Mouse (Mus musculus): ENCODE data around the gene Sept11. TPM values are rescaled to one million over a fixed set of nuclear protein-coding genes. Genes with fewer than 3 reads are reported as not detected.

The Sept11 gene
- total and polyA plus RNA-seq, 3 experiments: 72.3 to 138 (median 78.5) TPM

- H3K9me3 ChIP-seq (replicated peaks; ENCODE audit: low read length): no peaks in the 10 kb centered on the region
- TF ChIP-seq RAD21 (IDR thresholded peaks at IDR 0.05; ENCODE audit: low read depth, low read length): no peak
- no peak for TF ChIP-seq POLR2A (IDR thresholded peaks at IDR 0.05; ENCODE audit: low read depth, low read length)
- no peak for TF ChIP-seq TCF12 (IDR thresholded peaks at IDR 0.05; ENCODE audit: low read depth, low read length)
- no peak for TF ChIP-seq SMC3 (IDR thresholded peaks at IDR 0.05; ENCODE audit: low read depth, low read length)
- TF ChIP-seq MXI1 (IDR thresholded peaks at IDR 0.05; ENCODE audit: low read depth, low read length): no peak
- TF ChIP-seq HCFC1 (IDR thresholded peaks at IDR 0.05; ENCODE audit: low read depth, low read length): no peak
- TF ChIP-seq IRF4 (IDR thresholded peaks at IDR 0.05; ENCODE audit: low read depth, low read length): no peak
- TF ChIP-seq RCOR1 (conservative IDR thresholded peaks at IDR 0.05; ENCODE audit: low read depth, low read length): no peak
- TF ChIP-seq MYC (IDR thresholded peaks at IDR 0.05; ENCODE audit: low read depth, low read length): no peak
- TF ChIP-seq E2F4 (IDR thresholded peaks at IDR 0.05; ENCODE audit: insufficient replicate concordance, low read depth, low read length): no peak
- TF ChIP-seq MEF2A (IDR thresholded peaks at IDR 0.05; ENCODE audit: borderline replicate concordance, low read depth, low read length): no peak
- TF ChIP-seq ZC3H11A (IDR thresholded peaks at IDR 0.05; ENCODE audit: low read depth, low read length): no peak
- TF ChIP-seq NELFE (IDR thresholded peaks at IDR 0.05; ENCODE audit: low read depth, low read length): no peak
- TF ChIP-seq ZKSCAN1 (IDR thresholded peaks at IDR 0.05; ENCODE audit: borderline replicate concordance, low read depth, low read length): no peak
- no peak for TF ChIP-seq MAZ (IDR thresholded peaks at IDR 0.05; ENCODE audit: low read depth, low read length)
- no peak for TF ChIP-seq USF2 (conservative IDR thresholded peaks at IDR 0.05; ENCODE audit: low read depth, low read length)
- no peak for TF ChIP-seq SIN3A (IDR thresholded peaks at IDR 0.05; ENCODE audit: low read length)
- TF ChIP-seq CHD2 (IDR thresholded peaks at IDR 0.05; ENCODE audit: low read length): no peak
- TF ChIP-seq TBP (conservative IDR thresholded peaks at IDR 0.05; ENCODE audit: low read depth, low read length): no peak
- peaks cover 85% of the 10 kb centered on the region for H3K79me2 ChIP-seq (replicated peaks; ENCODE audit: control insufficient read depth, extremely low read depth, insufficient read depth, poor library complexity, severe bottlenecking)
- H3K36me3 ChIP-seq (replicated peaks in 1 of 2; ENCODE audit: control insufficient read depth in 1 of 2, insufficient read depth in 1 of 2, low read length in 1 of 2): peaks cover 0 to 54% of the 10 kb centered on the region in 2 experiments
- H3K27ac ChIP-seq (ENCODE audit: insufficient read depth, low read depth): no peak overlapping the region
- dilution Hi-C loops (cut with MboI; ENCODE audit: extremely low pct_ligation_motif_present, extremely low pct_unique_long_range_greater_than_20kb, low sequenced_read_pairs): no loop called here
- in situ Hi-C loops (cut with MboI; ENCODE audit: low pct_ligation_motif_present, low pct_unique_long_range_greater_than_20kb, low sequenced_read_pairs): no loop called here
- H3K4me2 ChIP-seq (ENCODE audit: insufficient read depth, low read depth, poor library complexity, severe bottlenecking): no peak overlapping the region
- no peak for DNase-seq (ENCODE audit: extremely low read depth)
- H3K4me3 ChIP-seq (replicated peaks in 1 of 3; ENCODE audit: low read depth in 2 of 3, low read length in 2 of 3, poor library complexity in 1 of 3): no peak overlapping the region
- peaks cover 31 to 100% of the 10 kb centered on the region in 2 experiments; a peak in 3 of 4 replicates for H3K4me1 ChIP-seq (ENCODE audit: control insufficient read depth in 1 of 2, insufficient read depth in 2 of 2)
- H3K9ac ChIP-seq (ENCODE audit: insufficient read depth, low read depth): no peak overlapping the region
- no peaks in the 10 kb centered on the region for H3K27me3 ChIP-seq (replicated peaks)
These were observed 35.5 kb downstream of the Sept11 start for GRCm38 (mm10) chr5:93128765-93129164.

DNA sequence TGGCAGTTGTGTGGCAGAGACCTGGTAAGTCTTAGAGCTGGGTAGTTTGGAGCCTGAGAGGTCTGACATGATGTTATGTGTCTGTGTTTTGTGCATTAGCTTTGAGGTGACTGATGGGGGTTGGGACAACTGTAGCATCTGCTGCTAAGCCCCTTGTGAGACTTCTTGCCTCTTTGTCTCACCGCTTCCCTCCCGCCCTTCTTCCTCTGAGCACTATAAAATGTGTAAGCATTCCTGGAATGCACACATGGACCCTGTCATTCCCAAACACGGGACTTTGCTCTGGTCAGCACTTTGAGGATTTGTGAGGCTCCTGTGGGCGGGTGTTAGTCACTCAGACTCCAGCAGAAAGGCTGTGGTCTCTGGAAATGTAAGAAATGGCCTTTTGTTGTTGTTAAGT lies 36.7 kb downstream of the Sept11 start:
- no peaks in the 10 kb centered on the region for H3K27me3 ChIP-seq (replicated peaks)
- H3K4me3 ChIP-seq (replicated peaks in 1 of 3; ENCODE audit: low read depth in 2 of 3, low read length in 2 of 3, poor library complexity in 1 of 3): no peak overlapping the region

More for the DNA sequence above, 36.7 kb downstream of the Sept11 start:
- Histone ChIP-seq H3K79me2 (replicated peaks; ENCODE audit: control insufficient read depth, extremely low read depth, insufficient read depth, poor library complexity, severe bottlenecking) (peaks cover 77% of the 10 kb centered on the region), H3K9me3 (replicated peaks; ENCODE audit: low read length) (no peaks in the 10 kb centered on the region), H3K9ac (ENCODE audit: insufficient read depth, low read depth) (no peak overlapping the region), H3K4me1 (ENCODE audit: control insufficient read depth in 1 of 2, insufficient read depth in 2 of 2) (peaks cover 28 to 100% of the 10 kb centered on the region in 2 experiments; a peak in 3 of 4 replicates), H3K27ac (ENCODE audit: insufficient read depth, low read depth) (no peak overlapping the region), H3K4me2 (ENCODE audit: insufficient read depth, low read depth, poor library complexity, severe bottlenecking) (no peak overlapping the region), H3K36me3 (replicated peaks in 1 of 2; ENCODE audit: control insufficient read depth in 1 of 2, insufficient read depth in 1 of 2, low read length in 1 of 2) (peaks cover 0 to 45% of the 10 kb centered on the region in 2 experiments)
- in situ Hi-C loops (cut with MboI; ENCODE audit: low pct_ligation_motif_present, low pct_unique_long_range_greater_than_20kb, low sequenced_read_pairs) (no loop called here), dilution Hi-C loops (cut with MboI; ENCODE audit: extremely low pct_ligation_motif_present, extremely low pct_unique_long_range_greater_than_20kb, low sequenced_read_pairs) (no loop called here)
- DNase-seq (ENCODE audit: extremely low read depth): no peak
- TF ChIP-seq SMC3 (IDR thresholded peaks at IDR 0.05; ENCODE audit: low read depth, low read length): no peak
- TF ChIP-seq USF1 (IDR thresholded peaks at IDR 0.05; ENCODE audit: low read depth, low read length): no peak
- no peak for TF ChIP-seq E2F4 (IDR thresholded peaks at IDR 0.05; ENCODE audit: insufficient replicate concordance, low read depth, low read length)
- TF ChIP-seq TBP (conservative IDR thresholded peaks at IDR 0.05; ENCODE audit: low read depth, low read length): no peak
- no peak for TF ChIP-seq MXI1 (IDR thresholded peaks at IDR 0.05; ENCODE audit: low read depth, low read length)
- TF ChIP-seq ETS1 (conservative IDR thresholded peaks at IDR 0.05; ENCODE audit: low read depth, low read length): no peak
- no peak for TF ChIP-seq CHD2 (IDR thresholded peaks at IDR 0.05; ENCODE audit: low read length)
- no peak for TF ChIP-seq ELF1 (IDR thresholded peaks at IDR 0.05; ENCODE audit: low read depth, low read length)
- TF ChIP-seq JUN (IDR thresholded peaks at IDR 0.05; ENCODE audit: insufficient read depth, low read depth, low read length): no peak
- no peak for TF ChIP-seq HCFC1 (IDR thresholded peaks at IDR 0.05; ENCODE audit: low read depth, low read length)
- TF ChIP-seq JUND (conservative IDR thresholded peaks at IDR 0.05; ENCODE audit: low read depth, low read length): no peak
- no peak for TF ChIP-seq MEF2A (IDR thresholded peaks at IDR 0.05; ENCODE audit: borderline replicate concordance, low read depth, low read length)
- TF ChIP-seq PAX5 (IDR thresholded peaks at IDR 0.05; ENCODE audit: low read length): no peak
- TF ChIP-seq MAX (IDR thresholded peaks at IDR 0.05; ENCODE audit: low read length): no peak
- no peak for TF ChIP-seq MAFK (IDR thresholded peaks at IDR 0.05; ENCODE audit: insufficient replicate concordance, low read length)
- no peak for TF ChIP-seq CTCF (conservative IDR thresholded peaks at IDR 0.05 in 1 of 2, IDR thresholded peaks at IDR 0.05 in 1 of 2; ENCODE audit: low read depth in 2 of 2, low read length in 2 of 2)
- no peak for TF ChIP-seq USF2 (conservative IDR thresholded peaks at IDR 0.05; ENCODE audit: low read depth, low read length)

All from CH12.LX (cell line).